Comparison of ENCODE assay signal across 15 mouse cellular contexts in the genomic region with DNA sequence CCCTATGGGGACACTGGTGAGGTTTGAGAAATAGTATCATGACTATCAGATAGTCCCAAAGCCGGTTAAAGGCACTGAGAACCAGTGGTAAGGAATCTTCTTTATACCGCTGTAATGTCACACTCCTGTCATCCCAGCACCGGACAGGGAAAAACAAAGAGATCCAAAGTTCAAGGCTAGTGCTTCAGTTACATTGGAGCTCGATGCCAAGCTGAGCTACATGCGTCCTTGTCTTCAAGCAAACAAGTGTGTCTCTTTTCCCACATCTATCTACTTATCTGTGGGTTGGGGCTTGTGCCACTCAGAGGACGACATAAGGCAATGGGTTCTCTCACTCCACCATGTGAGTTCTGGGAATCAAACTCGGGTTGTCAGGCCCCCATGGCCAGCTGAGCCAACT. TPM values are rescaled to one million over a fixed set of nuclear protein-coding genes. Genes with fewer than 3 reads are reported as not detected.
DNase-seq lines count a peak whose midpoint lies in the region; ATAC-seq and TF ChIP-seq lines count a peak whose summit lies in the region.
"Had no signal": no experiment of that assay in that cellular context is flagged by ENCODE, and none has a peak within 500 bp of the region (broad histone marks: within the 10 kb centered on the region; RNA-seq: fewer than 3 reads in every experiment).

No protein-coding gene starts in this region.

- H3K36me3 ChIP-seq in embryonic facial prominence, embryonic 12.5 days, result no peaks in the 10 kb centered on the region
- no peaks in the 10 kb centered on the region for H3K36me3 ChIP-seq in embryonic facial prominence, embryonic 10.5 days (replicated peaks)
- H3K36me3 ChIP-seq in hindbrain, embryonic 15.5 days, result no peaks in the 10 kb centered on the region
- H3K36me3 ChIP-seq in hindbrain, postnatal 0 days (ENCODE audit: insufficient read depth, low read length), result no peaks in the 10 kb centered on the region
- no peaks in the 10 kb centered on the region for H3K36me3 ChIP-seq in neural tube, embryonic 14.5 days (ENCODE audit: control insufficient read depth, insufficient read depth, low read length)
- no peaks in the 10 kb centered on the region for H3K36me3 ChIP-seq in thymus, adult 2 months (ENCODE audit: control insufficient read depth, insufficient read depth, low read length)
- H3K36me3 ChIP-seq: intestine, embryonic 15.5 days; kidney, embryonic 15.5 days; neural tube, embryonic 15.5 days had no signal

- 0 out of 2 replicates have a peak, but pooled peaks cover 2% of the 10 kb centered on the region for H3K4me1 ChIP-seq in embryonic facial prominence, embryonic 12.5 days
- no peaks in the 10 kb centered on the region for H3K4me1 ChIP-seq in embryonic facial prominence, embryonic 10.5 days
- peaks cover 9% of the 10 kb centered on the region for H3K4me1 ChIP-seq in hindbrain, embryonic 15.5 days (replicated peaks)
- H3K4me1 ChIP-seq in hindbrain, postnatal 0 days (ENCODE audit: insufficient read depth, low read length), result no peaks in the 10 kb centered on the region
- H3K4me1 ChIP-seq in neural tube, embryonic 14.5 days (ENCODE audit: control insufficient read depth, insufficient read depth, low read length), result 0 out of 2 replicates have a peak, but pooled peaks cover 2% of the 10 kb centered on the region
- H3K4me1 ChIP-seq in thymus, adult 2 months (replicated peaks; ENCODE audit: control insufficient read depth, insufficient read depth, low read length), result no peaks in the 10 kb centered on the region
- H3K4me1 ChIP-seq: intestine, embryonic 15.5 days had no signal

- no peak for DNase-seq in embryonic facial prominence, embryonic 10.5 days (ENCODE audit: low spot score)
- DNase-seq in hindbrain, postnatal 0 days (ENCODE audit: low spot score), result no peak
- no peak for DNase-seq in neural tube, embryonic 10.5 days (ENCODE audit: extremely low spot score, low spot score)
- no peak for DNase-seq in thymus, adult 2 months
- DNase-seq in right cerebral cortex, postnatal 14 days, result no peak
- DNase-seq: B cell, adult 2 months; embryo, embryonic 11 days; gastrocnemius, adult 2 months; retina, postnatal 1 day had no signal

- TF ChIP-seq CTCF in hindbrain, postnatal 0 days (IDR thresholded peaks at IDR 0.05; ENCODE audit: low read depth), result no peak
- TF ChIP-seq CTCF in thymus, adult 2 months (IDR thresholded peaks at IDR 0.05; ENCODE audit: borderline replicate concordance, control insufficient read depth, extremely low read depth, insufficient read depth, low read length, poor library complexity), result no peak

- H3K27ac ChIP-seq in embryonic facial prominence, embryonic 12.5 days, result 0 out of 2 replicates have a peak overlapping the region, but pooled peaks have one; percentile 30
- no peak overlapping the region for H3K27ac ChIP-seq in embryonic facial prominence, embryonic 10.5 days (replicated peaks)
- H3K27ac ChIP-seq in hindbrain, embryonic 15.5 days (replicated peaks), result 0 out of 2 replicates have a peak overlapping the region, but pooled peaks have one; percentile 27
- no peak overlapping the region for H3K27ac ChIP-seq in hindbrain, postnatal 0 days
- H3K27ac ChIP-seq in neural tube, embryonic 14.5 days (ENCODE audit: low read depth, low read length), result 0 out of 2 replicates have a peak overlapping the region, but pooled peaks have one; percentile 10
- no peak overlapping the region for H3K27ac ChIP-seq in thymus, adult 2 months (ENCODE audit: control insufficient read depth, insufficient read depth, low read length)
- H3K27ac ChIP-seq: gastrocnemius, adult 2 months; intestine, embryonic 15.5 days; kidney, embryonic 15.5 days; neural tube, embryonic 15.5 days had no signal

- no peak overlapping the region for H3K4me3 ChIP-seq in embryonic facial prominence, embryonic 12.5 days
- no peak overlapping the region for H3K4me3 ChIP-seq in embryonic facial prominence, embryonic 10.5 days
- no peak overlapping the region for H3K4me3 ChIP-seq in hindbrain, embryonic 15.5 days
- H3K4me3 ChIP-seq in hindbrain, postnatal 0 days (ENCODE audit: low read length), result no peak overlapping the region
- H3K4me3 ChIP-seq in neural tube, embryonic 14.5 days (ENCODE audit: low read depth, low read length), result no peak overlapping the region
- no peak overlapping the region for H3K4me3 ChIP-seq in thymus, adult 2 months (ENCODE audit: control insufficient read depth, insufficient read depth, low read length)
- H3K4me3 ChIP-seq: intestine, embryonic 15.5 days; kidney, embryonic 15.5 days; neural tube, embryonic 15.5 days had no signal

- H3K27me3 ChIP-seq in embryonic facial prominence, embryonic 12.5 days, result no peaks in the 10 kb centered on the region
- H3K27me3 ChIP-seq in embryonic facial prominence, embryonic 10.5 days (replicated peaks; ENCODE audit: low read depth, poor library complexity, severe bottlenecking), result no peaks in the 10 kb centered on the region
- H3K27me3 ChIP-seq in hindbrain, embryonic 15.5 days, result no peaks in the 10 kb centered on the region
- no peaks in the 10 kb centered on the region for H3K27me3 ChIP-seq in hindbrain, postnatal 0 days (ENCODE audit: insufficient read depth, low read length)
- H3K27me3 ChIP-seq in neural tube, embryonic 14.5 days (ENCODE audit: control insufficient read depth, insufficient read depth, low read length), result no peaks in the 10 kb centered on the region
- no peaks in the 10 kb centered on the region for H3K27me3 ChIP-seq in thymus, adult 2 months (ENCODE audit: control insufficient read depth, insufficient read depth, low read length)
- H3K27me3 ChIP-seq: kidney, embryonic 15.5 days; neural tube, embryonic 15.5 days had no signal

- no peak overlapping the region for H3K4me2 ChIP-seq in embryonic facial prominence, embryonic 12.5 days (replicated peaks)
- H3K4me2 ChIP-seq in hindbrain, embryonic 15.5 days, result no peak overlapping the region
- no peak overlapping the region for H3K4me2 ChIP-seq in hindbrain, postnatal 0 days (ENCODE audit: low read depth, low read length)
- H3K4me2 ChIP-seq in neural tube, embryonic 14.5 days (ENCODE audit: low read depth, low read length), result no peak overlapping the region
- H3K4me2 ChIP-seq: kidney, embryonic 15.5 days had no signal

- no peak overlapping the region for H3K9ac ChIP-seq in embryonic facial prominence, embryonic 12.5 days
- no peak overlapping the region for H3K9ac ChIP-seq in hindbrain, embryonic 15.5 days
- H3K9ac ChIP-seq in hindbrain, postnatal 0 days (replicated peaks; ENCODE audit: low read length), result no peak overlapping the region
- no peak overlapping the region for H3K9ac ChIP-seq in neural tube, embryonic 14.5 days (replicated peaks; ENCODE audit: low read depth, low read length)
- H3K9ac ChIP-seq: intestine, embryonic 15.5 days; kidney, embryonic 15.5 days; neural tube, embryonic 15.5 days had no signal

- no peak for ATAC-seq in embryonic facial prominence, embryonic 12.5 days (ENCODE audit: insufficient number of reproducible peaks, insufficient read depth, low FRiP score, low TSS enrichment)
- no peak for ATAC-seq in hindbrain, embryonic 15.5 days (ENCODE audit: low FRiP score, low read depth)
- no peak for ATAC-seq in hindbrain, postnatal 0 days
- ATAC-seq in neural tube, embryonic 14.5 days (ENCODE audit: low read depth), result no peak

- WGBS in embryonic facial prominence, embryonic 12.5 days, result 85% methylated on average over 7 of the region's 7 CpGs
- WGBS in embryonic facial prominence, embryonic 10.5 days, result 86% methylated on average over 7 of the region's 7 CpGs
- WGBS in hindbrain, embryonic 15.5 days, result 80% methylated on average over 7 of the region's 7 CpGs
- WGBS in hindbrain, postnatal 0 days, result 71% methylated on average over 7 of the region's 7 CpGs
- 83% methylated on average over 7 of the region's 7 CpGs for WGBS in neural tube, embryonic 14.5 days
- 88% methylated on average over 7 of the region's 7 CpGs for WGBS in thymus, adult 2 months

- no peaks in the 10 kb centered on the region for H3K9me3 ChIP-seq in embryonic facial prominence, embryonic 12.5 days
- no peaks in the 10 kb centered on the region for H3K9me3 ChIP-seq in embryonic facial prominence, embryonic 10.5 days
- H3K9me3 ChIP-seq in hindbrain, embryonic 15.5 days, result no peaks in the 10 kb centered on the region
- no peaks in the 10 kb centered on the region for H3K9me3 ChIP-seq in hindbrain, postnatal 0 days (ENCODE audit: low read length)
- no peaks in the 10 kb centered on the region for H3K9me3 ChIP-seq in neural tube, embryonic 14.5 days (ENCODE audit: control insufficient read depth, low read length)
- H3K9me3 ChIP-seq: intestine, embryonic 15.5 days; kidney, embryonic 15.5 days; neural tube, embryonic 15.5 days had no signal

- TF ChIP-seq POLR2A in thymus, adult 2 months (IDR thresholded peaks at IDR 0.05; ENCODE audit: control insufficient read depth, extremely low read depth, insufficient read depth, low read length, poor library complexity), result no peak

RNA-seq across cellular contexts. Expression of a gene that starts 16.5 kb away (rescaled TPM):
- 39.4 and 43.2 TPM in 2 replicates for polyA plus RNA-seq in embryonic facial prominence, embryonic 12.5 days (2016; fragmentation: Nextera tagmentation; extraction: Ambion mirVana)
- polyA plus RNA-seq in embryonic facial prominence, embryonic 10.5 days (2016; fragmentation: Nextera tagmentation; extraction: Ambion mirVana), result 25.9 and 26.9 TPM in 2 replicates
- polyA plus RNA-seq in hindbrain, embryonic 15.5 days (2015; fragmentation: Nextera tagmentation; extraction: Ambion mirVana), result 31.0 and 31.2 TPM in 2 replicates
- 24.5 and 26.6 TPM in 2 replicates for total RNA-seq in hindbrain, postnatal 0 days (2014; rRNA removed)
- 16.5 and 17.7 TPM in 2 replicates for polyA plus RNA-seq in hindbrain, postnatal 0 days (2015; fragmentation: Nextera tagmentation; extraction: Ambion mirVana)
- polyA plus RNA-seq in neural tube, embryonic 14.5 days (2014; fragmentation: Nextera tagmentation; extraction: Ambion mirVana), result 31.1 and 42.3 TPM in 2 replicates
- polyA plus RNA-seq in thymus, adult 2 months (2012; rRNA removed), result 4.8 and 5.3 TPM in 2 replicates

RNA-seq across cellular contexts. Expression of a gene that starts 53.4 kb away (rescaled TPM):
- polyA plus RNA-seq in embryonic facial prominence, embryonic 12.5 days (2016; fragmentation: Nextera tagmentation; extraction: Ambion mirVana), result 72.4 and 73.2 TPM in 2 replicates
- 61.2 and 64.4 TPM in 2 replicates for polyA plus RNA-seq in embryonic facial prominence, embryonic 10.5 days (2016; fragmentation: Nextera tagmentation; extraction: Ambion mirVana)
- 129 and 133 TPM in 2 replicates for polyA plus RNA-seq in hindbrain, embryonic 15.5 days (2015; fragmentation: Nextera tagmentation; extraction: Ambion mirVana)
- total RNA-seq in hindbrain, postnatal 0 days (2014; rRNA removed), result 101 and 127 TPM in 2 replicates
- polyA plus RNA-seq in hindbrain, postnatal 0 days (2015; fragmentation: Nextera tagmentation; extraction: Ambion mirVana), result 106 and 109 TPM in 2 replicates
- polyA plus RNA-seq in neural tube, embryonic 14.5 days (2014; fragmentation: Nextera tagmentation; extraction: Ambion mirVana), result 156 and 162 TPM in 2 replicates
- 2.0 and 2.7 TPM in 2 replicates for polyA plus RNA-seq in thymus, adult 2 months (2012; rRNA removed)

Comparison
In these comparisons a context has a peak if more than half of its experiments do, and no peak if none do; other contexts are left out.
1. H3K27ac ChIP-seq: peak in embryonic facial prominence, embryonic 12.5 days (single experiment), hindbrain, embryonic 15.5 days (single experiment) and neural tube, embryonic 14.5 days (single experiment); none in embryonic facial prominence, embryonic 10.5 days (single experiment), hindbrain, postnatal 0 days (single experiment) and thymus, adult 2 months (single experiment).
2. RNA of a gene that starts 53.4 kb away (polyA plus RNA-seq): 156 to 162 TPM in neural tube, embryonic 14.5 days, 129 to 133 TPM in hindbrain, embryonic 15.5 days, 106 to 109 TPM in hindbrain, postnatal 0 days, 72.4 to 73.2 TPM in embryonic facial prominence, embryonic 12.5 days and 61.2 to 64.4 TPM in embryonic facial prominence, embryonic 10.5 days; 2.0 to 2.7 TPM in thymus, adult 2 months; every median in the first group is over 10 times any median in the second.